Mouse (Mus musculus) midbrain, embryonic 14.5 days (tissue): ENCODE data around the gene Dock8. TPM values are rescaled to one million over a fixed set of nuclear protein-coding genes. Genes with fewer than 3 reads are reported as not detected.

Experiments used
- ATAC-seq: fragments of 200-750 bp; cut with Nextera tagmentation; 2 replicates; pipeline ENCODE4 v1.8.0; 2017; ENCODE audit warnings: moderate number of reproducible peaks, moderate library complexity; ENCODE audit not compliant: low FRiP score, low TSS enrichment
- DNase-seq: peaks from one replicate; pipeline ENCODE4 v3.0.0-alpha.2; 2015
- H3K27ac ChIP-seq: fragments of 300-500 bp; sonication (generic); replicated peaks from 2 replicates; pipeline ENCODE4 v1.5.1; 2014; ENCODE audit warnings: mild to moderate bottlenecking, low read depth, low read length, moderate library complexity
- H3K27me3 ChIP-seq: fragments of 300-500 bp; sonication (generic); 2 replicates; pipeline ENCODE4 v1.6.1; 2014; ENCODE audit warnings: low read length, control low read depth, mixed read lengths; ENCODE audit not compliant: control insufficient read depth, insufficient read depth
- H3K36me3 ChIP-seq: fragments of 300-500 bp; sonication (generic); 2 replicates; pipeline ENCODE4 v1.6.1; 2014; ENCODE audit warnings: low read length, control low read depth; ENCODE audit not compliant: control insufficient read depth, insufficient read depth
- H3K4me1 ChIP-seq: fragments of 300-500 bp; sonication (generic); 2 replicates; pipeline ENCODE4 v1.6.1; 2014; ENCODE audit warnings: mild to moderate bottlenecking, antibody characterized with exemption, low read length, control low read depth; ENCODE audit not compliant: control insufficient read depth, insufficient read depth
- H3K4me2 ChIP-seq: fragments of 300-500 bp; sonication (generic); 2 replicates; pipeline ENCODE4 v1.6.1; 2014; ENCODE audit warnings: mild to moderate bottlenecking, low read length, moderate library complexity
- H3K4me3 ChIP-seq: fragments of 300-500 bp; sonication (generic); replicated peaks from 2 replicates; pipeline ENCODE4 v1.5.1; 2014; ENCODE audit warnings: low read depth, low read length
- H3K9ac ChIP-seq: fragments of 300-500 bp; sonication (generic); replicated peaks from 2 replicates; pipeline ENCODE4 v1.6.1; 2014; ENCODE audit warnings: mild to moderate bottlenecking, low read length, moderate library complexity
- H3K9me3 ChIP-seq: fragments of 300-500 bp; sonication (generic); 2 replicates; pipeline ENCODE4 v1.6.1; 2016; ENCODE audit warnings: low read length, control low read depth, mixed read lengths; ENCODE audit not compliant: control insufficient read depth
- WGBS: fragments of 180-500 bp; shearing (Covaris S2); extraction: QIAGEN DNeasy Blood & Tissue Kit; methylation state at CpG from one replicate; pipeline ENCODE4 v1.1.7; 2014; 5-methylcytosine and 5-hydroxymethylcytosine counted together
- polyA plus RNA-seq: library from polyadenylated mRNA; unstranded; fragments of >200 nt; fragmentation: Nextera tagmentation; extraction: Ambion mirVana; gene quantifications from 2 replicates; pipeline ENCODE4 v1.2.1, GENCODE M21; 2014

The Dock8 gene
- polyA plus RNA-seq, 1 experiment from 2014 or later: 0.41 TPM

DNA sequence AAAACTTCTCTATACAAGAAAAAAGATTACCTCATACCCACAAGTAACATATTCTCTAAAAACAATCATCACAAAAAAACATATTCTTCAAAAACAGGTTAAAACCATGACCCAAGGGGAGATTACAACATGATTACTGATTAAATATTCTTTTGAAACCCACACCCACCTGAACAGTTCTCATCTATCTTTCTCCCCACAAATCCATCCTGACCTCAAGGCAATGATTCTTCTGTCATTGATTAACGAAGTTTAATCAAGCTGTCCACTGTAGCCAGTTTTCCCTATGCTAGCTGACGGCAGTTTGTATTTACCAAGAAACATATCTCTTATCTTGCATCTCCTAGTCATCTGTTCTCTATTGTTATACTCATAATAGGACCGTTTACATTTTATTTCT lies 98.6 kb downstream of the Dock8 start:
- DNase-seq (no peak), ATAC-seq (no peak)
- WGBS: 82% methylated on average over 3 of the region's 3 CpGs
- no peaks in the 10 kb centered on the region for H3K9me3 ChIP-seq
- H3K4me2 ChIP-seq: no peak overlapping the region
- H3K27me3 ChIP-seq: no peaks in the 10 kb centered on the region
- H3K36me3 ChIP-seq: no peaks in the 10 kb centered on the region
- no peak overlapping the region for H3K4me3 ChIP-seq
- no peaks in the 10 kb centered on the region for H3K4me1 ChIP-seq
- H3K9ac ChIP-seq: no peak overlapping the region
- H3K27ac ChIP-seq: no peak overlapping the region

DNA sequence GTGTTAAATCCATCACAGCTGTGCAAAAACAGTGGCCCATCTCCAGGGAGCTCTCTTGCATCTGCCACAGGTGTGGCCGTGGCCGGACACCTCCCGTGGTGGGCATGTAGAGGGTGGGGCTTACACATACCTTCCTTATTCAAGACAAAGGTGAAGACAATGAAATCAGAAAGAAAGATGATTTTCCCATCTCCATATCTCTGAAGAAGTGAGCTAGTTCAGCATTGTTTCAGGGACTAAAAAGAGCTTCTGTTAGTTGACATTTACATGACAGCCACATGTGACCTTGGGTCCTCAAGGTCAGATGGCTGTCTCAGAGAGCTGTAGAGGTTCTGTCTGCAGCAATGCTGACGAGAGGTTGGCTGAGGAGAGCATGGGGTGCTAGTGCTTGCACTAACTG lies 99.6 kb downstream of the Dock8 start:
- H3K9ac ChIP-seq: no peak overlapping the region
- no peak overlapping the region for H3K27ac ChIP-seq
- H3K4me1 ChIP-seq: no peaks in the 10 kb centered on the region
- 81% methylated on average over 4 of the region's 4 CpGs for WGBS
- DNase-seq (no peak), ATAC-seq (no peak)
- H3K27me3 ChIP-seq: no peaks in the 10 kb centered on the region
- no peak overlapping the region for H3K4me2 ChIP-seq
- H3K9me3 ChIP-seq: no peaks in the 10 kb centered on the region
- no peak overlapping the region for H3K4me3 ChIP-seq
- no peaks in the 10 kb centered on the region for H3K36me3 ChIP-seq

DNA sequence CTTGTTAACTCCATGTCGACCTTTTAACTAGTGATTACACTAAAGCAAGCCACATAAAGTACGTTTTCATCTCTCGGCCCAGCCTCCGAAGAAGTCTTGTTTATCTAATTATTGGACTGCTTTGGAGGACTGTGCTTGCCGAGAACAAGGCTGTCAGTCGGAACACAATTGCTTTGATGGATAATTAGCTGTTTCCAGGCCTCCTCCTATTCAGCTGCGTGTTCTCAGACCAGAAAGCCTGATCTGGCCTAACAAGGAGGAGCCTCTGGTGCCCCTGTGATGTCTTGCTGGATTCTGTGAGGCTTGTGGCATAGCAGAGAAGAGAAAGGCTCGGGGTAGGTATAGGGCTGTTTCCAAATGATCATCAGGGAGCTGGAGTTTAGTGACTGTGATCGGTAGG lies 106.3 kb downstream of the Dock8 start:
- WGBS: 67% methylated on average over 9 of the region's 9 CpGs
- H3K4me2 ChIP-seq: no peak overlapping the region
- DNase-seq: no peak
- no peaks in the 10 kb centered on the region for H3K9me3 ChIP-seq
- no peak overlapping the region for H3K27ac ChIP-seq
- no peaks in the 10 kb centered on the region for H3K27me3 ChIP-seq
- H3K9ac ChIP-seq: no peak overlapping the region
- H3K36me3 ChIP-seq: no peaks in the 10 kb centered on the region
- ATAC-seq: no peak
- H3K4me1 ChIP-seq: no peaks in the 10 kb centered on the region
- no peak overlapping the region for H3K4me3 ChIP-seq

DNA sequence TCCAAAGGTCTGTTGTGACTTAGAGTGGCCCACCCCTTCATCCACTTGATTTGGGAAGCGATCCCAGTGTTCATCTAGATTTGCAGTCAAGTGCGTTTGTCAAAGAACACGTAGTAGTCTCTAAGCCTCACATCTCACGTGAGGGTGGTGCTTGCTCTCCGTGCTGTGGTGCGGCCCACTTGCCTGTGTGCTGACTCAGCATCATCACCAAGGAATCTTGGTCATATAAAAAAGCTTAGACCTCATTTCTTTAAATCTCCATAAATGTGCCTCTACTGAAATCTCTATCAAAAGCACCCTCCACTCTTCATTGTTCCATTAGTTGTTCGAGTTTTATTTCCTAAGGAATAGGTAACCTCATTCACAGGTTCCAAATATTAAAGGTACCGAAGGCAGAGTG lies 107.0 kb downstream of the Dock8 start:
- H3K27me3 ChIP-seq: no peaks in the 10 kb centered on the region
- H3K4me2 ChIP-seq: no peak overlapping the region
- H3K36me3 ChIP-seq: no peaks in the 10 kb centered on the region
- ATAC-seq: no peak
- H3K4me3 ChIP-seq: no peak overlapping the region
- 93% methylated on average over 8 of the region's 8 CpGs for WGBS
- H3K4me1 ChIP-seq: no peaks in the 10 kb centered on the region
- no peak overlapping the region for H3K27ac ChIP-seq
- no peaks in the 10 kb centered on the region for H3K9me3 ChIP-seq
- no peak overlapping the region for H3K9ac ChIP-seq
- no peak for DNase-seq

DNA sequence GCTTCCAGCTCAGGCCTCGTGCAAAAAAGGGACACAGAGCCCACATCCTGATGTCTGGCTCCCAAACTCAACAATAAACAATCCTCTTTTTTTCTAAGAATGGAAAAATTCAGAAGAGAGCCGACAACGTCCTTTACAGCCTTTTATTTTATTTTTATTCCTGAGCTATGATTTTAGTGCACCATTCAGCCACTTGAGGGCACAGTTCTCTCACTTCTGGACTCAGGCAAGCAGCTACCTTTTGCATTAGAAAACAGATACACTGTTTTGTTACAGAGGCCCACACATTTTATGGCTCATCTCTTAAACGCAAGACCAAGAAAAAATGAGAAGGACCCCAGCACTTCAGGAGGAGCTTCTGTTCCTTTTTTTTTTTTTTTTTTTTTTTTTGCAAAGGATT lies 108.1 kb downstream of the Dock8 start:
- peak; percentile 78 for DNase-seq
- 39% methylated on average over 4 of the region's 4 CpGs for WGBS

DNA sequence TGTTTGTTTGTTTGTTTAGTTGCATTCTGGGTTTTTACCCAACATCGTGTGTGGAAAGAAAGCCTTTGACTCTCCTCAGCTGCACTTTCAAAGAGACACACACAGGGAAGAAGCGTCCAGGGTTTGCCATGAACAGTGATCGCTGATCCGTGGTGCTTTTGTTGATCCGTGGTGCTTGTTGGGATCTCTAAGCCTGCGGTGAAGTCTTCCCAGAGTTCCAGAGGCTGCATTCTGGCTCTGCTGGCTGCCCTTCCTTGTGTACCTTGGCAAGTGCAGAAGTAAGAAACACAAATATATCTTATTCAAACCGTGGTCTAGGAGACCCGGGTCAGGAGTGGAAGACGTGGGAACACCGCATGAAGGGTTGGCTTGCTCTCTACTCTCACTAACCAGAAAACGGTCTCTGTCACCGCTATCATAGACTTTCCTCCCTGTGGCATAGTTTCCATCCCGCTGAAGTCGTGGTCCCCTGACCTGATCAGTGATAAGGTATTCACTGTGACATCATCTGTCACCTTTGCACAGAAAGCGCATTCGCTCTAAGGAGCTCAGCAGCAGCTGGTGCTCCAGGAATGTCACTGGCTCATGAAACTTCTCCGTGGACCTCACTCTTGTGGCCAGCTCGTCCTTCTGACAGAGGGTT lies 112.4 kb downstream of the Dock8 start:
- H3K9me3 ChIP-seq: no peaks in the 10 kb centered on the region
- no peak for ATAC-seq
- H3K27ac ChIP-seq: no peak overlapping the region
- WGBS: 51% methylated on average over 18 of the region's 18 CpGs
- no peaks in the 10 kb centered on the region for H3K36me3 ChIP-seq
- DNase-seq: peak; percentile 7
- no peak overlapping the region for H3K9ac ChIP-seq
- H3K4me2 ChIP-seq: no peak overlapping the region
- no peaks in the 10 kb centered on the region for H3K4me1 ChIP-seq
- no peak overlapping the region for H3K4me3 ChIP-seq
- no peaks in the 10 kb centered on the region for H3K27me3 ChIP-seq

More for the DNA sequence above, 108.1 kb downstream of the Dock8 start:
- Histone ChIP-seq H3K4me1 (no peaks in the 10 kb centered on the region), H3K9me3 (no peaks in the 10 kb centered on the region), H3K27ac (no peak overlapping the region), H3K4me2 (no peak overlapping the region), H3K9ac (no peak overlapping the region), H3K27me3 (no peaks in the 10 kb centered on the region), H3K36me3 (no peaks in the 10 kb centered on the region), H3K4me3 (no peak overlapping the region)
- no peak for ATAC-seq

DNA sequence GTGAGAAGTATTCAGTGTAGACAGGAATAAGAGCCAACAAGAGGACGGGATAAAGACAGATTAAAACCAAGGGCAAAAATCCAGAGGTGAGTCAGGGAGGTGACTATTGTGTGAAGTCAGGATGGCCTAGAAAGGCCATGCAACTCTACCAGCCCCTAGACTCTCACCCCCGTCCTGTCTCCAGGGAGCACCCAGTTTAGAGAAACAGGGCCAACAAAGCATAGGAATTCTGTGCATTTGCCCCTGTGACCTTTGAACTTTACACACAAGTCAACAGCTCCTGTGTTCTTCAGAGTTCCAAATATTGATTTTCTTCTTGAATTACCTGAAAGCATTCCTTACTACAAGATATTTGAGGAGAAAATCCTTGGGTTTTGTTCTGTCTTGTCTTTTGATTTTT lies 117.6 kb downstream of the Dock8 start:
- Histone ChIP-seq H3K4me3 (no peak overlapping the region), H3K4me1 (no peaks in the 10 kb centered on the region), H3K36me3 (no peaks in the 10 kb centered on the region), H3K9me3 (no peaks in the 10 kb centered on the region), H3K27me3 (no peaks in the 10 kb centered on the region), H3K4me2 (no peak overlapping the region), H3K9ac (no peak overlapping the region), H3K27ac (no peak overlapping the region)
- 57% methylated on average over 2 of the region's 2 CpGs for WGBS
- no peak for DNase-seq
- no peak for ATAC-seq

DNA sequence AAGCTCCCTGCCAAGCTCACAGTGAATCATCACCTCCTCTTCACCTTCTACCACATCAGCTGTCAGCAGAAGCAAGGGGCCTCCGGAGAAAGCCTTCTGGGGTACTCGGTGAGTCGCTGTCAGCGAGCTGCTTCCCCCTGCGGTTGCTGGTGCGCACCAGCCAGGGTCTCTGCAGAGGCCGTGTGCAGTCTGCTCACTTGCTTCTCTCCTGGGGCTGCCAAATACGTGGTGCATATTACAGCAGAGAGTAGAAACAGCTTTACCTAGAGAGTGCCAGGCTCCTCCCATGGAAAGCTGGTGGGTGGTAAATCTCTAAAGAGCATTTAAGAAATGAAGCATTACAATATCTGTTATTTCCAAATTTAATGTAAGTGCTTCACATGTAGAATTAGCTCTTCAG lies 123.1 kb downstream of the Dock8 start:
- Histone ChIP-seq H3K9ac (no peak overlapping the region), H3K4me1 (no peaks in the 10 kb centered on the region), H3K27ac (no peak overlapping the region), H3K9me3 (no peaks in the 10 kb centered on the region), H3K27me3 (no peaks in the 10 kb centered on the region), H3K4me2 (no peak overlapping the region), H3K36me3 (no peaks in the 10 kb centered on the region), H3K4me3 (no peak overlapping the region)
- DNase-seq: no peak
- ATAC-seq: no peak
- WGBS: 74% methylated on average over 8 of the region's 8 CpGs

DNA sequence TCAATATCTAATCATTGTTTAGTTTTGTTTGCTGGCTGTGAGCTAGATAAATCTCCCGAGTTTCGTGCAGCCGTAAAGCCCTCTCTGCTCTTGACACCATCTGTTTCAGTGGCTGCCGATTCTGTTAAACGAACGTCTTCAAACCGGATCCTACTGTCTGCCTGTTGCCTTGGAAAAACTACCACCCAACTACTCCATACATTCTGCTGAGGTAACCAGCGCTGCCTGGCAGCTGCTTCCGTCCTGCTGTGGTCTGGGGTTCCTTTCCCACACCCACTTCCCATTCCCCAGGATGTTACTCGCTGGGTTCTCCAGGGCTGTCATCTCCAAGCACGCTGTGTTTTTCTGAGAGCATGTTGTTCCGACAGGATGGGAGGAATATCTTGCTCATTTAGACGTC lies 123.7 kb downstream of the Dock8 start:
- no peak overlapping the region for H3K4me3 ChIP-seq
- no peaks in the 10 kb centered on the region for H3K36me3 ChIP-seq
- no peaks in the 10 kb centered on the region for H3K27me3 ChIP-seq
- no peak overlapping the region for H3K4me2 ChIP-seq
- DNase-seq (no peak), ATAC-seq (no peak)
- no peaks in the 10 kb centered on the region for H3K4me1 ChIP-seq
- no peak overlapping the region for H3K27ac ChIP-seq
- no peak overlapping the region for H3K9ac ChIP-seq
- WGBS: 77% methylated on average over 13 of the region's 13 CpGs
- no peaks in the 10 kb centered on the region for H3K9me3 ChIP-seq
